In the genomic region with DNA sequence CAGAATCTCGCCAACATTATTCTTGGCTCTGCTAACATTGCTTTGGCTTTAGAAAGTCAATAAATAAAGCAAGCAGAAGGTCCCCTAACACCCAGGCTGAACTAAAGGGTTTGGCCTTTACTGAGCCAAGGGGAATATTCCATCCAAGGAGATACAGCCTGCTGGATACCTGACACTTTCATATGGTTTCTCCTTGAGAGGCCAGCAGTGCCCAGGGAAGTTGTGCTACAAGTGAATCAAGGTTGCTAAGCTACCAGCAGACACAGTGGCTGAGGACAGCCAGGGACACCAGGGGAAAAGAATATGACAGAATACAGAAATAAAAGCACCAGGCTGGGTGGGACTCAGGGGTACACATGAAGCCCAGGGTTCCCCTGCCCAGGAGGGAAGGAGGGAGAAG, we compare ENCODE assay signal across 18 mouse cellular contexts.
DNase-seq lines count a peak whose midpoint lies in the region; ATAC-seq and TF ChIP-seq lines count a peak whose summit lies in the region.
"Had no signal": no experiment of that assay in that cellular context is flagged by ENCODE, and none has a peak within 500 bp of the region (broad histone marks: within the 10 kb centered on the region; RNA-seq: fewer than 3 reads in every experiment).

No protein-coding gene starts in this region.

- no peaks in the 10 kb centered on the region for H3K27me3 ChIP-seq in hindbrain, embryonic 13.5 days
- H3K27me3 ChIP-seq in hindbrain, embryonic 12.5 days = no peaks in the 10 kb centered on the region
- no peaks in the 10 kb centered on the region for H3K27me3 ChIP-seq in embryonic facial prominence, embryonic 15.5 days
- 0 out of 2 replicates have a peak, but pooled peaks cover 2% of the 10 kb centered on the region for H3K27me3 ChIP-seq in limb, embryonic 13.5 days
- H3K27me3 ChIP-seq: forebrain, embryonic 15.5 days; liver, embryonic 13.5 days had no signal

- H3K4me2 ChIP-seq in hindbrain, embryonic 13.5 days = no peak overlapping the region
- no peak overlapping the region for H3K4me2 ChIP-seq in hindbrain, embryonic 12.5 days (replicated peaks)
- no peak overlapping the region for H3K4me2 ChIP-seq in embryonic facial prominence, embryonic 15.5 days (replicated peaks)
- H3K4me2 ChIP-seq in limb, embryonic 13.5 days (replicated peaks) = no peak overlapping the region
- H3K4me2 ChIP-seq: forebrain, embryonic 15.5 days; liver, embryonic 13.5 days had no signal

- H3K9me3 ChIP-seq in hindbrain, embryonic 13.5 days = no peaks in the 10 kb centered on the region
- H3K9me3 ChIP-seq in hindbrain, embryonic 12.5 days (replicated peaks) = no peaks in the 10 kb centered on the region
- no peaks in the 10 kb centered on the region for H3K9me3 ChIP-seq in embryonic facial prominence, embryonic 15.5 days (replicated peaks)
- no peaks in the 10 kb centered on the region for H3K9me3 ChIP-seq in limb, embryonic 13.5 days
- H3K9me3 ChIP-seq: forebrain, embryonic 15.5 days; G1E; liver, embryonic 13.5 days had no signal

- no peak overlapping the region for H3K9ac ChIP-seq in hindbrain, embryonic 13.5 days
- H3K9ac ChIP-seq in hindbrain, embryonic 12.5 days = no peak overlapping the region
- no peak overlapping the region for H3K9ac ChIP-seq in embryonic facial prominence, embryonic 15.5 days
- no peak overlapping the region for H3K9ac ChIP-seq in limb, embryonic 13.5 days
- H3K9ac ChIP-seq: forebrain, embryonic 15.5 days; liver, embryonic 13.5 days had no signal

- ATAC-seq in hindbrain, embryonic 13.5 days (ENCODE audit: low FRiP score) = no peak
- no peak for ATAC-seq in hindbrain, embryonic 12.5 days (ENCODE audit: low FRiP score)
- ATAC-seq in embryonic facial prominence, embryonic 15.5 days (ENCODE audit: insufficient number of reproducible peaks, low FRiP score, low TSS enrichment, low read depth) = no peak
- 0 out of 2 replicates have a peak, but pooled peaks have one; percentile 4 for ATAC-seq in limb, embryonic 13.5 days (ENCODE audit: low FRiP score, low read depth)
- ATAC-seq: forebrain, embryonic 15.5 days; intestine, postnatal 0 days; midbrain, embryonic 16.5 days had no signal

- H3K4me1 ChIP-seq in hindbrain, embryonic 13.5 days (replicated peaks) = peaks cover 42% of the 10 kb centered on the region
- peaks cover 40% of the 10 kb centered on the region for H3K4me1 ChIP-seq in hindbrain, embryonic 12.5 days
- peaks cover 86% of the 10 kb centered on the region for H3K4me1 ChIP-seq in embryonic facial prominence, embryonic 15.5 days
- H3K4me1 ChIP-seq in limb, embryonic 13.5 days = peaks cover 92% of the 10 kb centered on the region
- H3K4me1 ChIP-seq: liver, embryonic 13.5 days had no signal

- no peak overlapping the region for H3K4me3 ChIP-seq in hindbrain, embryonic 13.5 days
- H3K4me3 ChIP-seq in hindbrain, embryonic 12.5 days = no peak overlapping the region
- H3K4me3 ChIP-seq in embryonic facial prominence, embryonic 15.5 days (replicated peaks) = no peak overlapping the region
- no peak overlapping the region for H3K4me3 ChIP-seq in limb, embryonic 13.5 days
- H3K4me3 ChIP-seq in layer of hippocampus, adult 2 months = no peak overlapping the region
- H3K4me3 ChIP-seq: forebrain, embryonic 15.5 days; left cerebral cortex, adult 2 months; liver, embryonic 13.5 days had no signal

- H3K36me3 ChIP-seq in hindbrain, embryonic 13.5 days = no peaks in the 10 kb centered on the region
- H3K36me3 ChIP-seq in hindbrain, embryonic 12.5 days = no peaks in the 10 kb centered on the region
- H3K36me3 ChIP-seq in embryonic facial prominence, embryonic 15.5 days = peaks cover 3% of the 10 kb centered on the region; the same call in 1 of the 2 replicates
- peaks cover 7% of the 10 kb centered on the region; the same call in 1 of the 2 replicates for H3K36me3 ChIP-seq in limb, embryonic 13.5 days
- H3K36me3 ChIP-seq: forebrain, embryonic 15.5 days; G1E; liver, embryonic 13.5 days had no signal

- TF ChIP-seq CTCF in layer of hippocampus, adult 2 months (conservative IDR thresholded peaks at IDR 0.05) = no peak

- 79% methylated on average over 1 of the region's 1 CpGs for WGBS in hindbrain, embryonic 13.5 days
- 83% methylated on average over 1 of the region's 1 CpGs for WGBS in hindbrain, embryonic 12.5 days
- 81% methylated on average over 1 of the region's 1 CpGs for WGBS in embryonic facial prominence, embryonic 15.5 days
- 68% methylated on average over 1 of the region's 1 CpGs for WGBS in limb, embryonic 13.5 days

- DNase-seq in adrenal gland, postnatal 14 days = peak; percentile 49
- DNase-seq in adrenal gland, adult 18-20 months (ENCODE audit: low spot score in 2 of 2) = no peak
- DNase-seq in layer of hippocampus, adult 2 months (ENCODE audit: low spot score in 2 of 2) = no peak
- DNase-seq in spleen, postnatal 4 days (ENCODE audit: low spot score in 2 of 2) = no peak
- DNase-seq: cerebellum, adult 9-10 months; kidney, postnatal 36 days; liver, embryonic 13.5 days; thymus, adult 18-20 months had no signal

- H3K27ac ChIP-seq in hindbrain, embryonic 13.5 days = 0 out of 2 replicates have a peak overlapping the region, but pooled peaks have one; percentile 30
- no peak overlapping the region for H3K27ac ChIP-seq in hindbrain, embryonic 12.5 days
- H3K27ac ChIP-seq in embryonic facial prominence, embryonic 15.5 days (replicated peaks) = peak overlapping the region; percentile 68
- H3K27ac ChIP-seq in limb, embryonic 13.5 days = peak overlapping the region; percentile 63; the same call in 1 of the 2 replicates
- no peak overlapping the region for H3K27ac ChIP-seq in layer of hippocampus, adult 2 months
- H3K27ac ChIP-seq: forebrain, embryonic 15.5 days; left cerebral cortex, adult 2 months; liver, embryonic 13.5 days; macrophage had no signal

Comparison
In these comparisons a context has a peak if more than half of its experiments do, and no peak if none do; other contexts are left out.
1. H3K27ac ChIP-seq: peak in hindbrain, embryonic 13.5 days (single experiment), embryonic facial prominence, embryonic 15.5 days (single experiment) and limb, embryonic 13.5 days (single experiment); none in hindbrain, embryonic 12.5 days (single experiment) and layer of hippocampus, adult 2 months (single experiment).